Mouse (Mus musculus) layer of hippocampus, adult 9-11 months (tissue): ENCODE results near the gene Nsmce3.

ENCODE experiments used
- DNase-seq: peaks from one replicate; pipeline ENCODE4 v3.0.0; 2022

Gene Nsmce3

GRCm38 (mm10) chr7:64872743-64873241, at the start of gene Nsmce3:
TSS of gene Nsmce3 (minus strand) at chr7:64872997.
- peak; percentile 97 for DNase-seq

DNA sequence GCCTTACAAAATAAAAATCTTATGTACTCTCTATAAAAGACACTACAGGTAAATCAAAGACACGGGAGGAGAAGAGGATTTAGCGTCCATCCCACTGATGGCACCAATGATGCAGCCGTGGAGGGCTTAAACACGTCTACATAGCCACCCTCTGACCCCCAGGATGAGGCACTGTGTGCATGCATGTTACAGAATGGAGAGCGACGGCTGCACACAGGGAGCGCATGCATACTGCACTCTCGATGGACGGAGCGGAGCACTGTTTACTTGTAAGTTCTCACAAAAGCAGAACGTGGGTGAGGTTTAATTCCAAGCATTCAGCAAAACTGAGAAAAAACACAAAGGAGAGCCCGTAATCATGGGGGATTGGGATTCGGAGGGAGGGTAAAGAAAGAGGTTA, 48.4 kb upstream of the Nsmce3 start:
- DNase-seq, result no peak

DNA sequence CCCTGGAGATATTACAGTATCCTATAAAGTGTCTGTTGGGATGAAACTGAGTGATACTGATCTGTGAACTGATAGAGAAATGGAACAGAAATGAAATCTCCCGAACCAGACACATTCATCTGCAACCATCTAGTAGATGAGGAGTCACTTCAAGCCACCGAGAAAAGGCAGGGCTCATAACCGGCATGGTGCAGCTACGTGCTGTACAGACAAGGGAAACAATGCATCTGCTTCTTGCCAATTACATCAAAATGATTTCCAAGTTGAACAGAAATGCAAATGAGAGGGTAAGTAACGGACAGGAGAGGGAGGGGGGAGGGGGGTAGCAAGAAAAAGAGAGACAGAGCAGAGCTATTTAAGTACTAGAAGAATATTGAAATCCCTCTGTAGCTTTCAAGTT, 47.9 kb upstream of the Nsmce3 start:
- no peak for DNase-seq

DNA sequence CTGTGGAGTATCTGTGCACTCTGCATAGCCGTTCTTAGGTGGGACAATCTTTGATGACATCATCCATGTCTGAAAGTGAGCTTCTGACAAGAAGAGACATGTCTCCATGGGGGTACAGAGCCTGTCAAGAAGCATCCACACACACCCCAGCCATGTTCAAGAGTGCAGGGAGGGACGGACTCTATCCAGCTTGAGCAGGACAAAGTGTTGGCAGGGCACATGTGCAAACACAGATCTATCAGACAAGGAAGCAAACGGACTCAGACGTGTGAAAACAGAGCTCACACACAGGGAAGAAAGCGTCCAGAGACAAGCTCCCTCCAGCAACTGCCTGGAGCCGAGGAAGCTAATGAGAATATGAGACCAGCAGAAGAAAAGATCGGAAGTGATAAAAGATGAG, 43.9 kb upstream of the Nsmce3 start:
- no peak for DNase-seq

DNA sequence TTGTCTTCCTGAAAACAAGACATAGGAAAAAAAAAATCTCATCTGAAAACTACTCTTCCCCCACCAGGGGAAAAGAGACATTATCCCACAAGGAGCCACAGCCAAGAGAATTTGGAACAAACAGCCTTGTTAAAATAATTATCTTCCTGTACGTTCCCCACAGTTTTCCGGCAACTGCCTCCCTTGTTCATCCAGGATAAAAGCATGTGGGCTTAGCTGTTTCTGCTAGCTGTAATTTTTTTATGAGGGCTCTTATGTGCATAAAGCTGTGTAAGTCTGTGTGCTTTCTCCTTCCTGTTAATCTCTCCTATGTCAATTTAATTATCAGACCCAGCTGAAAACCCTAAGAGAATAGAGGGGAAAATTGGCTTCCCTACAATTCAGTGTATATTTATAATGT, 42.3 kb upstream of the Nsmce3 start:
- DNase-seq, result peak; percentile 34

GRCm38 (mm10) chr7:64911945-64912344, 39.1 kb upstream of the Nsmce3 start:
- DNase-seq, result no peak

GRCm38 (mm10) chr7:64910208-64910607, 37.4 kb upstream of the Nsmce3 start:
- DNase-seq, result no peak

GRCm38 (mm10) chr7:64906955-64907354, 34.2 kb upstream of the Nsmce3 start:
- no peak for DNase-seq

DNA sequence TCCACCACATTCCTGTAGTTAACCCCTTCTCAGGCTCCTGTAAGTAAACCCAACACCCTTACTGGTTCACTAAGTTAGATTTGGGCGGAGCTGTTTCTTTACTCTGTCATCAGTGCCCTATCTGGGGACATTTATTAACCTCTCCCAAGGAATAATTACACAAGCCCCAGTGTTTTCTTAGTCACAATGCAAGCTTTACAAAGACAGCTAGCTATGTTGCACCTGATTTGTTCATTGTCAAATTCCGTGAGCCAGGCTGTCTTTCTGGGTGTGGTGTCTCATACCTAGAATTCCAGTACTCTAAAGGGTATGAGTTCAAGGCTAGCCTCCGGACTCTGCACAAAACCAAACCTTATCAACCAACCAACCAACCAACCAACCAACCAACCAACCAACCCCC, 32.7 kb upstream of the Nsmce3 start:
- DNase-seq, result no peak

DNA sequence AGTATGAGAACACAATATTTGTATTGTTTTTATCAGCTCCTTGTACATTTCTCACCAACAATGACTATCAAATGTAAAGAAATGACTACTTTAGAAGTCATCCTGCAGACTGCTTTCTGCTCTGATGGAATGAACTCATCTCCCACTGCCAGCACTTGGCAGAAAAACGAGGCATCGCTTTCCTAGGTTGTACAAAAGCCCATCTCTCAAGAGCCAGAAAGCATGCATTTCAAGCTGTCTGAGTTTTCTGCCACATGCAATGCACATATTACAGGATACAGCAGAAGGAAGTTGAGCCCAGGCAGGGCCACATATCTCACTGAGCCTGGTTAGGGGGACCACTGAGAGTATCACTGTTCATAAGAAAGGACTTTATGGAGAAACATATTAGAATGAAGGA, 27.5 kb upstream of the Nsmce3 start:
- no peak for DNase-seq

DNA sequence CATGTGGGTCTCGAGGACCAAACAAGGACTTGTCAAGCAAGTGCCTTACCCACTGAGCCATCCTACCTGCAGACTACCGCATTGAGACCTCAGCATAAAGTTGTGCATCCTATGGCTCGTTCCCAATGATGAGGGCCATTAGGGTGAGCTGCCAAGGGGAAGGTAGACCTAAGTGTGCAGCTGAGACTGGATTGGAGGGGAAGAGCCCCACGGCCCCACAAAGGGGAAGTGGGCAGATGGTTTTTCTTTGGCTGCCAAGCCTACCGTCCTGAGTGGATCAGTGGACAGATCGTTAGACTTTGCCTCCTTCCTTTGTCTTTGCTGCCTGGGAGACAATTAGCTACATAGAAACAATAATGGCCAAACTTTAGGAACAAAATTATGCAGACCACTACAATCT, 23.8 kb upstream of the Nsmce3 start:
- DNase-seq, result no peak

- no peak for DNase-seq
Measured at GRCm38 (mm10) chr7:64895685-64896101, 22.9 kb upstream of the Nsmce3 start.

DNA sequence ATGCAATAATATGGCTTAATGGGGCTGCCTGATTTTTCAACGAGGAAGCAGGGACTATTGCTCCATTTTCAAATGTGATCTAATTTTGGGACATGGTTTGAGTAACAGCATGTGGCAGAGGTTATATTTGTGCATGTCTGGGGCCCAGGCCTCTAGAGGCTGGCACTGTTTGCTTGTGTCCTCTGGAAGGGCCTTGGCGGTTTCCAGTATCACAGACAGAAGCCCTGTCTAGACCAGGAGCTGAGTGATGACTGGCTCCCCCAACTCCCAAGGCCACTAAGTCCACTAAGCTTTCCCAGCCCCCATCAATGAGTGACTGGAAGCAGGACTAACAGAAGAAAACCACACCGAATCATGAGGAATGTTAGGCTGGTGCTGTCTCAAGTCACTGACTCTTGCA, 18.3 kb upstream of the Nsmce3 start:
- no peak for DNase-seq

DNA sequence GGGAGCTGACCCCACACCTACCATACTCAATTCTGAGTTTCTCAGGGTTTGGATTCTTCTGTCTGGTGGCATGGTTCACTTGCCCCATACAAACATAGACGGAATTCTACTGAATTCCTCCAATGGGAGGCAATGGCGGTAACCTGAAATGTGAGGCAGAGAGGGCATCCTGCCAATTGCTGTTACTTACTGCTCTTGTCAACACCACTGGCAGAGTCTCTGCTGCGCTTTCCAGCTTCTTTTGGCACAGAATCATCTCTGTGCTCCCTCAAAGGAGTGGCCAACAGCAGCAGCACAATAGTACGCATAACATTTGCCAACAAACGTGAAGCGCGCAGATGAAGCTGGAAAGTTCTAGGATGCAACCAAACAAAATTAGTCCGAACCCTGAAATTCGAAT, 17.1 kb upstream of the Nsmce3 start:
- DNase-seq, result peak; percentile 62

DNA sequence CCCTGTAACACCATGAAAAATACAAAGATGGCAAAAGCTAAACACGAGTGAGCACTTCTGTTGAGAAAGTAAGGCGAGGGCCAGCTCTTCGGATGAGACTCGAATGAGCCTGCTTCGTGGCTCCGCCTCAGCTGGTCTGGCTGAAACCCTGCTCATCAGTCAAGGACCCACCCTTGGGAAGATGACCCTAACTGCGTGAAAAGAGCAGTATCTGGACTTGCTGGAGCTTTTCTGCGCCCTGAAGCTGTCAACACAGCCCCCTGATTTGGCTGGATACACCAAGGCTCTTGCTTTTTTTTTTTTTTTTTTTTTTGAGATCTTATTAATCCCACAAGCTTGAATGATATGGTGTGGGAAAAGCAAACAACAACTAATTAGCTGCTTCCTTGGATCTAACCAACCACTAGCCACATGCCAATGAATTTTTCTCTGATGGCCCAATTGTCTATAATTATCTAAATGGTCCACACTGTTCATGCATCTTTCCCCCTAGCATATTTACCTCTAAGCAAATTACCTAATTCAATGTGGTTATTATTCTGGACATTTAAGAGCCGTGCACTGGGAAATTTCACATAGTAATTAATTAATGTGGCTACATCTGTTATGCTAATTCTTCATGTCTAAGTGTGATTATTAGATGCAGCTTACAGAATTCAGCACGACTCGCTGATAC, 11.5 kb upstream of the Nsmce3 start:
- no peak for DNase-seq

GRCm38 (mm10) chr7:64882243-64882642, 9.4 kb upstream of the Nsmce3 start:
- no peak for DNase-seq

GRCm38 (mm10) chr7:64881387-64881786, 8.6 kb upstream of the Nsmce3 start:
- no peak for DNase-seq

DNA sequence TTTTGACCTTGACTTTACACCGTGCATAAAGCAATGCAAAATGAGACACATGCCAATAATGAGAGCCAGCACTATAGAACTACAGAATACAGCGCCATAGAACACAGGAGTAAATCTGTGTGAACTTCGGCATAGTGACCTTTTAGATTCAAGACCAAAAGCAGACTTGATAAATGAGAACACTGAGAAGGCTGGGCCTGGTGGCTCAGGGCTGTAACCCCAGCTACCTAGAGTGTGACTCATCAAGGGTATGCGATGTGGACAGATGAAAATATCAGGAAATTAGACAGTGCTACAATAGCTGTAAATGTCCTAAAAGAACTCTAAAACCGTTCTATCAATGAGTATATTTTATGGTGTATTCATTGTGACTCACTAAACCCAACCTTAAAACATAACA, 7.6 kb upstream of the Nsmce3 start:
- no peak for DNase-seq

GRCm38 (mm10) chr7:64874941-64875340, 2.1 kb upstream of the Nsmce3 start:
- DNase-seq, result peak; percentile 55

DNA sequence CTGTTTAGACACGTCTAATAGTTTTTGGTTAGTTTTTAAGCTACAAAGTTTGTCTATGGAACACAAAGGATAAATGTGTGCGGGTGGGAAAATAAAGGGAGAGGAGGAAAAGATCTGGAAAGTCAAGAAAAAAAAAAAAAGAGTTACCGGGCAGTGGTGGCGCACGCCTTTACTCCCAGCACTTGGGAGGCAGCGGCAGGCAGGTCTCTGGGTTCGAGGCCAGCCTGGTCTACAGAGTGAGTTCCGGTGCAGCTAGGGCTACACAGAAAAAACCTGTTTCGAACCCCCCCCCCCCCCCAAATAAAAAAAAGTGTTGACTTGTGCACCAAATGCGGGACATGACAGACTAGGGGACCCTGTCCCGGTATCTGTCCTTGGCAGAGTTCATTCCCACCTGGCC, 469 bp upstream of the Nsmce3 start:
- DNase-seq, result no peak

DNA sequence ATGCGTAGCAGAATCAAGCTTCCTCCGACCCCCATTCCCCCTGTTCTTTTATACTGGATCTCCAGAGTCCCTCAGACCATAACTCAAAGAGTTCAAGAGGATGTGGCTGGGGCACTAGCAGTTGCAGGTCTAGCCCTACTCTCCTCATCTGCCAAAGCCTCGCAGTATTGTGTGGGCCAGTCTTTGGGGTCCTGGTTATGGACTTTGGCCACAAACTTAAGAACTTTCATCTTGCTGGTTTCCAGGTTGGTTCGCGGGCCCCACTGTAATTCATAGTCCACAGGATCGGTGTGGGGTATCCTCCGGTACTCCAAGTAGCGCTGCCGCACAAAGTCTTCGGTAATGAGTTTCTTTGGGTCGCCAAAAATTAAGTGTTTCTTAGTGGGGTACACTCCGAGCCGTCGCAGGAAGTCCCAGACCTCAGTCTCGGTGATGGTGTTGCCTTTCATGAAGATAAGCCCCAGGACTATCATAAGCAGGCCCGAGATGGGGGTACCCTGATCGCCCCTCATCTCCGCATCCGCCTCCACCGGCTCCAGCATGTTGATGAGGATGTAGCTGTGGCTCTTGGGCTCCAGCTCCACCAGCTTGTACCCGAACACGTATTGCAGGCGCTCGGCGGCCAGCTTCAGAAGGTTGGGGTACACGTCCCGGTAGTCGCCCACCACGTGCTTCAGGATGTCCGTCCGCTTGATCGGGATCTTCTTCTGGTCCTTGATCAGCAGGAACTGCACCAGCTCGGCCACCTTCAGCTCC, 632 bp downstream of the Nsmce3 start:
- no peak for DNase-seq

DNA sequence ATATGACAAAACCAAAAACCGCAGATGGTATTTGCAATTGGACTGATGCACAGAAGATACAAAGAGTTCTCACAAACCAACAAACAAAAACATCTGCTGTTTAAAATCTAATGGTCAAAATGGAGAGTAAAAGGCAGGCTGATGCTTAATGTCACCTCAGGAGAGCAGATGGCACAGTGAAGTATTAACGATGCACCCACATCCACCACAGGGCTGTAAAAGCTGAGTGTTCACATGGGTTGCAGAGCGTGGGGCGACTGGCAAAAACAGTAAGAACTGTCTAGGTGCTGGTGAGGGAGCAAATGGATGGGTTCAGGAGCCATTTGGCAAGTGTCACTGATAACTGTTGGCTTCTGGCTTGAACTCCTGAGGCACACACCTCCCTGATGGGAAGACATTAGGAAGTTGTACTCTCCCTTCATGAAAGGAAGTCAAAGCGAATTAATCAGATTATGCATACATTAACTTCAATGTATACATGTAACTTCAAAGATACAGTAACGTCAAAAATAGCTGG, 3.2 kb downstream of the Nsmce3 start:
- peak; percentile 48 for DNase-seq

- DNase-seq, result no peak
Measured at GRCm38 (mm10) chr7:64863538-64863937, 9.3 kb downstream of the Nsmce3 start.

GRCm38 (mm10) chr7:64862978-64863377, 9.8 kb downstream of the Nsmce3 start:
- no peak for DNase-seq
